Mouse (Mus musculus) lung, postnatal 0 days (tissue): ENCODE data around the gene Ifnb1.

Source experiments
- CTCF ChIP-seq: IDR thresholded peaks from 2 replicates; pipeline ENCODE4 v1.5.1; 2016; ENCODE audit warnings: antibody characterized with exemption, mild to moderate bottlenecking
- EP300 ChIP-seq: IDR thresholded peaks from 2 replicates; pipeline ENCODE4 v1.6.1; 2016; ENCODE audit warnings: antibody characterized with exemption, mild to moderate bottlenecking, control low read depth

- TF ChIP-seq CTCF (peak; percentile 95), EP300 (no peak)
These were observed 21.2 kb upstream of the Ifnb1 start for GRCm38 (mm10) chr4:88543649-88544234.
